Mouse (Mus musculus): ENCODE results near the gene Rab11fip4.
"Not testable (repeated sequence)": the region's sequence is repeated elsewhere in the genome, so short reads cannot be mapped to it uniquely, and the experiment has no call there.

Gene Rab11fip4

DNA sequence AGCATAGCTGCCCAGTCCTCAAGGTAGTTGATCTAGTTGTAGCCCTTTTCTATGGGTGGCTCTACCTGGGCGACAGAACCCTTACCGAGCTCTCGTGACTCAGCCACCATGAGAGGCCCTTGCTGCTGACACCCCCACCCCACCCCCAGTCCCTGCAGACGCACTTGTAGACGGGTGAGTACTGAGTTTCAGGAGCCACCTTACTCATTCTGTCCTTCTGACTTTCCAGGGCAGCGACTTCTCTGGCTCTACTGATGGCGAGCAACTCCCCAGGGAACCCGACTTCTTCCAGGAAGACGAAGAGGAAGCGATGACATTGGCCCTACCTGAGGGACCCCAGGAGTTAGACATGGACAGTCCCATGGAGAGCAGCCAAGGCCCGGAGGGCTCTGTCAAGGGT is 89.5 kb downstream of the Rab11fip4 start:
- no peak for DNase-seq

DNA sequence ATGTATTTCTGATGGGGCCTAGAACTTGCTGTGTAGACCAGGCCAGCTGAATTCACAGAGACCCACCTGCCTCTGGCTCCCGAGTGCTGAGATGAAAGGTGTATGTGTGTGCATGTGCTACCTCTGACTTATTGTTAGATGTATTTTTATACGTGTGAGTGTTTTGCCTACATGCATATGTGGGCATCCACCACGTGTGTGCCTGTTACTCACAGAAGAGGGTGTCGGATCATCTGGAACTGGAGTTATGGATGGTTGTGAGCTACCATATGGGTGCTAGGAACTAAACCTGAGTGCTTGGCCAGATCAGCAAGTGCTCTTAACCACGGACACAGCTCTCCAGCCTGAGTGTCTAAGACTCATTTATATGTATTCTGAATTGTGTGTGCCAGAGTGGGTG is 90.2 kb downstream of the Rab11fip4 start:
- no peak for DNase-seq

DNA sequence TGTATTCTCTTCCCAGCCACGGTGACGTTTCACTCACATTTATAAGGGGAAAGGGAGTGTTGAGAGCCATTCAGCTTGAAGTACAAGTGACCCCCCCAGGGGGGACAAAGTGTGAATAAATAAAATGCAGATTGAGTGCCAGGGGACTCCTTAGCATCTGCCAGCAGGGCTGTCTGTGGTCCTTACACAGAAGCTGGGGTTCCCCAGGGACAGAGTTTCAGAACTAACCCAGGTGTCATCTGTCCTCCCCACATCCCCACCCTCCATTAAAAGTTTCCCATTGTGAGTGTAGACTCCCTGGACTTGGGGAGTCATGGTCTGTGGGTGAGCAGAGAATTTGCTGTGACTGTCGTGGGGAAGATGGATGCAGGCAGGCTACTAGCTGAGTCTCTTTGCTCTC is 90.8 kb downstream of the Rab11fip4 start:
- no peak for DNase-seq

DNA sequence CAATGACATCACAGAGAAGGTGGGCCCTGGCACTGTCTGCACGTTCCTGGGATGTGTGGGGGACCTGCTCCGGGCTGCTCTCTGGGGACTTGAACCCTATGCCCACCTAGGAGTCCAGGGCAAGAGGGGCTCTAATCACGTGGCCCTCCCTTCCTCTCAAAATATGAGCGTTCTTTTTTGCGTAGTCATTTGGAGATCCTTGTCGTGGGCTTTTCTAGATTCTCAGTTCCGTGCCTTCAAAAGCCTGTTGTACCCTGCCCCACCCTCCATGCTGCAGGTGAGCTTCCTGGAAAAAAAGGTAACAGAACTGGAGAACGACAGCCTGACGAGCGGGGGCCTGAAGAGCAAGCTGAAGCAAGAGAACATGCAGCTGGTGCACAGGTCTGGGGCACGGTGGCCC is 94.1 kb downstream of the Rab11fip4 start:
- no peak for DNase-seq

DNA sequence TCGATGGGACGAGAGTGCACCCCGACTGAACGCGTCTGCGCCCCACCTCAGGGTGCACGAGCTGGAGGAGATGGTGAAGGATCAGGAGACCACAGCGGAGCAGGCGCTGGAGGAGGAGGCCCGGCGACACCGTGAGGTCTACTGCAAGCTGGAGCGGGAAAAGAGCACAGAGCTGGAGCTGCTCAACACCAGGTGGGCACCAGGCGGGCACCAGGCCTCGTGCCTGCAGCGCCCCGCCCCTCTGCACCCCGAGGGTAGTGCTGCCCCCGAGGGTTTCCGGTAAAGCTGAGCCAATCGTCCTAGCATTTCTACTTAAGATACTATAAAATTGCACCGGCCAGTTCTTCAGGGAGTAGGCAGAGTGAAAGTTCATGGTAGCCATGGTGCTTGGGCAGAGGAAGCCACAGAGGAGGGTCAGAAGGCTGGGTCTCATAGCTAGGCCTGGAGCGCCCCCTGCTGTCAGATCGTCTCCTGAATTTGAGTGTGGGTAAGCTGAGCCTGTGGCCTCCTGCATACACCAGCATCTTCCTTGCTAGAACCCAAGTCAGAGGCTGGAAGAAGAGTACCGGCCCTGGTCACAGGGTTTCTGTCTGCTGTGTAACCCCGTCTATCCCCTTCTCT is 95.6 kb downstream of the Rab11fip4 start:
- peak; percentile 94 for DNase-seq

DNA sequence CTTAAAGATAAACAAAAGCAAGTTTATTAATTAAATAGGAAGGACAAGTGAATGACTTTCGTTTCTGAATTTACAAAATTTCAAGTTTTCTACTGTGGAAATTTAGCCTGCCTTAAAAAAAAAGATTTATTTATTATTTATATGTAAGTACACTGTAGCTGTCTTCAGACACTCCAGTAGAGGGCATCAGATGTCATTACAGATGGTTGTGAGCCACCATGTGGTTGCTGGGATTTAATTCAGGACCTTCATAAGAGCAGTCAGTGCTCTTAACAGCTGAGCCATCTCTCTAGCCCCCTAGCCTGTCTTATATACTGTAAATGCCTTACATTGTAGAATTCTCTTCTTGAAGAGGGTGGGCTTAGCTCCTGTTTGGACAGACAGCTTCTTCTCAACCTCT is 98.9 kb downstream of the Rab11fip4 start:
- DNase-seq = no peak

DNA sequence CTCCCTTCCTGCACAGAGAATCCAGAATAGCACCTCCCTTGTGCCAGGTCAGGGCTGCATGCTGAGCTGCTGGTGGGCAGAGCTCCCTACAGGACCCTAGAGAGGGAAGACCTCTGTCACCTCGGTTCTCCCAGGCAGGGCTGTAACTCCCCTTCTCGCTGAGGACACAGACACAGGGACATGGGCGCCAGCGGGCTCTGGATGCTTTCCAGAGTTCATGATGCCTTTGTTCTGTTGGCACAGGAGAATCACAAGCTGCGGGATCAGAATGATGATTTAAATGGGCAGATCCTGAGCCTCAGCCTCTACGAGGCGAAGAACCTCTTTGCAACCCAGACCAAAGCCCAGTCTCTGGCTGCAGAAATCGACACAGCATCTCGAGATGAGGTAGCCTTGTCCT is 100.5 kb downstream of the Rab11fip4 start:
- DNase-seq = no peak

DNA sequence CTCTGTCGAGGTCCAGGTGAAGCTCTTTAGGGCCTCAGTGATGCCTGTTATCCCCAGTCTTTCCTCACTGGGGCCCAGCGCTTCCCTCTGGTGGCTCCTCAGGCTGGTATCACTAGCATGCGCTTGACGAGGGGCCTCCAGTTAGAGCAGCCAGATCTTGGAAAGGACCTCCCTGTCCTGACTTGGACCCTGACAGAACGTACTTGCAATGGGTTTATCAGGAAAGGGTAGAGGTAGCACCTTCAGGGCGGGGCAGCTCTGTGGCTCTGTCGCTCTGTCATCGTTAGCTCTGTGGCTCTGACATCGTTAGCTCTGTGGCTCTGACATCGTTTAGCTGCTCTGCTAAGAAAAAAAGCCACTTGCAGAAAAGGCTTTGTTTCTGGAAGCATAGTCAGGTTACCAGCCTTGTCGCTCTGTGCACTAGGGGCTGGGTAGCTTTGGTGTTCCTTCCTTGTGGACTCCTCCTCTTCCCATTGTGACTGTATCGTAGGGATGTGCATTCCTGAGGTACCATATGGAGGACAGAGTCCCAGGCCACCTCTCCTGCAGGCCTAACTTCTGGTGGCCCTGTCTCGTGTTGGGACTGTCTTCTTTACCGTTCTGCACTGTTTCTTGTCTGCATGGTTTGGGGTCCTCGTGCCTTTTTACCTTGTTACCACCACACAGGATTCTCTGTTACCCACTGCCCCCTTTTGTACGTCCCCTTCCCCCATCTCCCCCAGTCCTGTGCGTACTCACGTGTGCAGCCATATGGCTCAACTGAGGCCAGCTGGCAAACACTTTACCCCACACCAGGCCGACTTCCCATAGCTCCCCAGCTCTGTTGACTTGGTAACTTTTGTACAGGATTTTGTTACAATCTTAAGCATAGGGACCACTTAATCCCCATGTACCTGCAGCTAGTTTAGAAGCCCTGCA is 105.6 kb downstream of the Rab11fip4 start:
- no peak for DNase-seq

DNA sequence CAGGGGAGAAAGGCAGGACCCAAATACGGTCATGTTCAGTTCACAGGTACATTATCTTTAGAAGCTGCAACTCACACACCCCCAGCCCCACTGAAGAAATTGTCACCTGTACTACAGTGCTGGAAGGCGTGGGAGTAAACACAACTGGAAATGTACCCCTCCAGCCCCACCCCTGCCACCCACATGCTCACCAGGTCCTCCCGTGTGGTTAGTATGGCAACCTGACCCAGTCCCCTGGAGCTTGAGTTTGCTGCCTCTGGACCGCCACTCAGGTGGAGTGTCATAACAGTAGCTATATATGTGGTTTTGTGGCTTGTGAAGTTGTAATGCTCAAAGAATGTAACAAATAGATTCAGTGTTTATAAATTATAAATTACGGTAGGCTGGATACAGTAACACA is 107.1 kb downstream of the Rab11fip4 start:
- DNase-seq = no peak

DNA sequence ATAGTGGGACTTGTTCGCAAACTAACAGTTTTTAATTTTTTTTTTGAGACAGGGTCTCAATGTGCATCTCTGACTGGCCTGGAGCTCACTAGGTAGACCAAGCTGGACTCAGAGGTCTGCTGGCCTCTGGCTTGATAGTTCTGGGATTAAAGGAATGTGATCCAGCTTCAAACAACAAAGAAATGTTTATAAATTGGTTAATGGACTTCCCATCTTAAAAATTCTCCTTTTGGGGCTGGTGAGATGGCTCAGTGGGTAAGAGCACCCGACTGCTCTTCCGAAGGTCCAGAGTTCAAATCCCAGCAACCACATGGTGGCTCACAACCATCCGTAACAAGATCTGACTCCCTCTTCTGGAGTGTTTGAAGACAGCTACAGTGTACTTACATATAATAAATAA is 107.5 kb downstream of the Rab11fip4 start:
- not testable (repeated sequence) for DNase-seq

DNA sequence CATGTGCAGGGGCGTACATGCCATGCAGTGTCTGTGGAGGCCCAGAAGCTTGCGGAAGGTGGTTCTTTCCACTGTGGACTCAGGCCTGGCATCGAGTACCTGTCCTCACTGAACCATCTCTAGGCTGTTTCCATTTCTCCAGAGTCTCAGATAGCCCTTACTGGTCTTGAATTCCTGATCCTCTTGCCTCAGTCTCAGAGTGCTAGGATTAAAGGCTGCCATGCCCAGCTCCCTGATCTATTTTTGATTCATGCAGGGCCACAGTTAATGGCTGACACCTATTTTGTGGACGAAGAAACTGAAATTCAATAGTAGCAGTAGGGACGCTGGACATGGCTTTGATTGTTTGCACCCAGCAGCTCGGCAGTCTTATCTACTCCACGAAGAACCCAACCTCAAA is 110.5 kb downstream of the Rab11fip4 start:
- no peak for DNase-seq

DNA sequence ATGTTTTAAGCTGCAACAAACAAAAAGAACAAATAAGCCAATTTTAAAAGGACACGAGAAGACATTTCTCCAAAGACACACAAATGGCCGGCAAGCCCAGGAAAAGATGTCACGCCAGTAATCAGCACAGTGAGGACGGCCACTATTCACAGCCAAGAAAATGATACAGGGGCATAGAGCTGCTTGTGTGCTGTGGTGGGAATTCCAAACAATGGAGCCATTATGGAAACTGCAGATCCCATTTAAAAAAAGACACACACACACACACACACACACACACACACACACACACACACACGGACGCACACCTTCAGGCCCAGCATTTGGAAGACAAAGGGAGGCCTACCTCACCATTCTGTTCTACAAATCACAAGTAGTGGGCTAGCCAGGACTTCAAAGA is 111.1 kb downstream of the Rab11fip4 start:
- no peak for DNase-seq

DNA sequence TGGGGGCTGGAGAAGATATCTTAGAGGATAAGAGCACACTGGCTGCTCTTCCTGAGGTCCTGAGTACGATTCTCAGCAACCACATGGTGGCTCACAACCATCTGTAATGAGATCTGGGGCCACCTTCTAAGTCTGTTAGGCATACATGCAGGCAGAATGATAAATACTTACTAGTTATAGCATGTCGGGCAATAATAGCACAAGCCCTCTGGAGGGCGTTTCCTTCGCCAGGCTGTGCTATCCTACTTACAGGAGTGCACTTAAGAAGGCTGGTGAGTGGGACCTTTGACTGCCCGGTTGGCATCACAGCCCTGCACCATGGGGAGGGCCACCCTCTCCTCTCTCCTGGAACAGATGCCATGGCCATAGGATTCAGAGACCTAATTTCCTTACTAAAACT is 112.4 kb downstream of the Rab11fip4 start:
- peak; percentile 64 for DNase-seq

DNA sequence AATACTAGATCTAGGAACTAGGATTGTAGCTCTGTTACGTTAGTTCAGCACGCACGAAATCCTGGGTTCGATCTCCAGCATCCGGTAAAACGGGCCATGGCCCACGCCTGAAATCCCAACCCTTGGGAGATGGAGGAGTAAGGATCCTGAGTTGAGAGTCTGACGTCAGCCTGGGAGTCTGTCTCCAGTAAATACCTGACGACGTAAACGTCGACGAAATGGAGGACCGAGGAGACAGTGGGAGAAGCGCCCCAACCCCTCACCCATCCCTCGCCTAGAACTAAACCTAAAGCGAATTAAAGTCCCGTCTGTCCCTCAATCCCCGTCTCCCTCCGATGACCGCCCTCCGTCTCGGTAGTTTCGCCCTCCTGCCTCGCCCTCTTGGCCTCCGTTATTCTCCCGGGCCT is 112.9 kb downstream of the Rab11fip4 start:
- DNase-seq = no peak

DNA sequence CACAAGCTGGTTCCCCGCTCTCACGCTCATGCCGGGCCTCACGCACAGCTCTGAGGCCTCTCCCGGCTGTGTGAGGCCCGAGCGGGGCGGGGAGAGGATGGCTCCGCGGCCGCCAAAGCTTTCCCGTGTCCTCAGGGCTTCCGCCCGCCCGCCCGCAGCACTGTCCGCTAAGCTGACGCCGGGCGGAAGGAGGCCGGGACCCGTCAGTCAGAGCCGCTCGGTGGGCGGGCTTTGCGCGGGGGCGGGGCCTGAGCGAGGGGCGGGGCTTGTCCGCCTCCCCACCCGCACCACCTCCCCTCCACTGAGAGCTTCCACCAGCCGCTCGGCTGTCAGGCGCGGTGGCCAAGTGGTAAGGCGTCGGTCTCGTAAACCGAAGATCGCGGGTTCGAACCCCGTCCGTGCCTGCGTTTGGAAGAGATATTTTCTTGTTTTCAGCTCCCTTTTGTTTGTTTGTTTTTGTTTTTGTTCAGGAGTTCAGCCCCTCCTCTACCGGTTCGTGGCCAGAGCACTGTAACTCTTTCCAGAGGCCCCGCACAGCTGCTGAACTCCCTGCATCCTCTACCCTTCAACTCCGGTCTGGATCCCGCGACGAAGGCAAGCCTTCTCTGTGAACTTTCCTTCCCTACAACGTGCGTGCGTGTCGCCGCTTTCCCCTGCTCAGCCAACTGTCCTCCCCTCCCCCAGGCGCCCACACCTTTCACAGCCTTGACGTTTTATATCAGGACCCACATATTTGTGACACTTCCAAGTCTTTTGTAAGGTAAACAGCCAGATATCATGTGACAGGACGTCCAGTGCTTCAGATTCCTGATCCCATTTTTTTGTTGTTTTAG is 113.5 kb downstream of the Rab11fip4 start:
- peak; percentile 96 for DNase-seq

DNA sequence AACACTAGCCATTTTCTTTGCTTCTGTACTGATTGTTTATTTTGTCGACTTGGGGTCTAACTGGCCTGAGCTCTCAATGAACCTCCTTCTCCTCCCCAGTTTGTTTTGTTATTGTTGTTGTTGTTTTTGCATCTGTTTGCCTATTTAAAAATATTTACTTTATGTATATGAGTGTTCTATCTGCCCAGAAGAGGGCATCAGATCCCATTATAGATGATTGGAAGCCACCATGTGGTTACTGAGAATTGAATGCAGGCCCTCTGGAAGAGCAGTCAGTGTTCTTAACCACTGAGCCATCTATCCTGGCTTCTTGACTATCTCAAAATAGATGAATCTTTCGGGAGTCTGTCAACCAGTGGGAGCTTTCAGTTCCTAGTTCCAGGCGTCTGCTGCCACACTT is 116.1 kb downstream of the Rab11fip4 start:
- DNase-seq = no peak

DNA sequence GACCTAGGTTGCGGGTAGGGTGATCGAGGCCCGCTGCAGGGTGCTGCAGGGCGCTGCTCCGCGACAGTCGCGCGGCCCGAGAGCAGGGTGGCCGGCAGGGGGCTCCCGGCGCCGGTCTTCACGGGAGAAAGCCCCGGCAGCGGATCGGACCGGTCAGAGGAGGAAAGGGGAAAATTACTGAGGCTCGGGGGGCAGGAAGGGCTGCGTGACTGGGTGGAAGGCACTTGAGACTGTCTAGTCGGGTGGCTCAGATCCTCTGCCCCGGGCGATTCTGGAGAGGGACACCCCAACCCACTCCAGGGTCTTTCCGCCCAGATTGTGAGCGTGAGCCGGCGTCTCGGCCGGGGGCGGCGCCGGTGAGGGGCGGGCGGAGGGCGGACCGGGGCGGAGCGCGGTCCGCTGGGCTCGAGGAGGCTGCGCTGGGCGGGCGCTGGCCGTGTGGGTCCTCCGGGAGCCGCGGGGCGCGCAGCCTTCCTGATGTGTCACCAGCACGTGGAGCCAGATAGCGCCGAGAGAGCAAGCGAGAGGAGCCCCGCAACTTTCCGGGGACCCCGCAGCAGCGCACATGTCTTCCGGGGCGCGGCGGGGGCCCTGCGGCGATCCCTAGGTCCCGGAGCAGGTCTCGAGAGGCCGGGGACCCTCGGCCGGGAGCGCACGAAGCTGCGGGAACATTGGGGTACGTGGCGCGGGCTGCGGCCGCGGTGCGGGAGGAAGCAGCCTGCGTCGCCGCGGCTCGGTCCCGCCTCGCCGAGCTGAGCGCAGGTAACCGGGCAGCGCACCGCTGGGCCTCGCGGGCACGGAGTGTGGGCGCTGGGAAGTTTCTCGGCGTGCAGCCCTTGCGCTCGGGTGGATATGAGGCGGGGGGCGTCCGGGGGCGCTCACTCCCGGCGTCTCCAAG is 120.1 kb downstream of the Rab11fip4 start:
- peak; percentile 88 for DNase-seq

DNA sequence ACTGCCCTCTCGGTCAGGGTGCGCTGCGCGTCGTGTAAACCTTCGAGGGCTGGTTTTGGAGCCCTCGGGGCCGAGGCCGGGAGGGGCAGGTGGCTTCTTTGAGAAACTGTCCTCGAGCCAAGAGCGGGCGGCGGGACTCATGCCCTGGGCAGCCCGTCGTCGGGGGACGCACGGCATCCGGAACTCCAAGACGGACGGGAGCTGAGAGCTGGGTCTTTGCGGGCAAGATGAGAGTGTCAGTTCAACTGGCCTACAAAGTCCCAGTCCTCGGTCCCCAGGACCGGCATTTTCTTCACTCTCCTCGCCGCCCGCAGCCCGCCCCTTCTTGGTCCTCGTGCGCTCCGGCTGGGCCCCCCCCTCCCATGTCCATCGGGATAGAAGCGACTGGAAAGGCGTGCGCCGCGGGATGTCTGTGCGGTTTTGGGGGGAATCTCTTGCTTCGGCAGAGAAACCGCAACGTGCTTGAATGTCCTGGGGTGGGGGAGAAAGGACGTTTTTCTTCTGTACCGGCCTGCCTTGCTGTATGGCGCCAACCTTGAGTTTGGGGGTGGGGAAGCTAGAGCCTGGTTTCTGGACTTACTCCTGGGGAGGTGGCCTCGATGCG is 120.9 kb downstream of the Rab11fip4 start:
- no peak for DNase-seq

DNA sequence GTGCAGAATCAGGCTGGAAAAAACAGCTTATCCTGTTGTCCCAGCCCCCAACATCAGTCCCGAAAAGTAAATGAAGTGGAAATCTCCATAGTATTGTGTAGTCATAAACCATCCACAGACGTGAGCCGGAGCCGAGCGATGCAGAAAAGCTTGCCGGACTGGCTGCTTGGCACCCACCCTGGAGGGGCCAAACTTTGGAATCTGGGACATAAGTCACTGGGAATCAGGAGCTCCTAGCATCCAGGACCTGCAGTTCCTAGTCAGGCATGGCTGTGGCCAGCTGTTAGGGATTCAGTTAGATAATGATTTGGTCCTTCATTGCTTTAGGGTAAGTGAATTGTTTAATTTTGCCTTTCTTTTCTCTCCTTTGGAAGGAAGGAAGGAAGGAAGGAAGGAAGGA is 122.2 kb downstream of the Rab11fip4 start:
- DNase-seq = peak; percentile 77

DNA sequence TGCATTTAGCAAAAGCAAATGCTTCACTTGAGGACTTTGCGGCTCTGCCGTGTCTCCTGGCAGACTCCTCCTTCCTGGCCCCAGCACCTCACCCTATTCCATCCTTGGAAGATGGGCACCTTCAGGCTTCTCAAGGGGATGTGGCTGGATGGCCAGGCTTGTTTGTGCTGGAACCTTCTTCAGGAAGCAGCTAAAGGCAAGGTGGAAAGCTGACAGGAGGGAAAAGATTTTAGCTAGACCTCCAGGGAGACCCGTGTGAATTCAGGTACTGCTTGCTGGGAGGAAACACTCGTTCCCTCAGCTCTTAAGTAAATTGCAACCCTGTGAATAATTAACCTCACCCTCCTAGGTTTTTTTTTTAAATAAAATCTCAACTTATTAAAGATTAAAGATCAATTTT is 122.7 kb downstream of the Rab11fip4 start:
- DNase-seq = peak; percentile 51

DNA sequence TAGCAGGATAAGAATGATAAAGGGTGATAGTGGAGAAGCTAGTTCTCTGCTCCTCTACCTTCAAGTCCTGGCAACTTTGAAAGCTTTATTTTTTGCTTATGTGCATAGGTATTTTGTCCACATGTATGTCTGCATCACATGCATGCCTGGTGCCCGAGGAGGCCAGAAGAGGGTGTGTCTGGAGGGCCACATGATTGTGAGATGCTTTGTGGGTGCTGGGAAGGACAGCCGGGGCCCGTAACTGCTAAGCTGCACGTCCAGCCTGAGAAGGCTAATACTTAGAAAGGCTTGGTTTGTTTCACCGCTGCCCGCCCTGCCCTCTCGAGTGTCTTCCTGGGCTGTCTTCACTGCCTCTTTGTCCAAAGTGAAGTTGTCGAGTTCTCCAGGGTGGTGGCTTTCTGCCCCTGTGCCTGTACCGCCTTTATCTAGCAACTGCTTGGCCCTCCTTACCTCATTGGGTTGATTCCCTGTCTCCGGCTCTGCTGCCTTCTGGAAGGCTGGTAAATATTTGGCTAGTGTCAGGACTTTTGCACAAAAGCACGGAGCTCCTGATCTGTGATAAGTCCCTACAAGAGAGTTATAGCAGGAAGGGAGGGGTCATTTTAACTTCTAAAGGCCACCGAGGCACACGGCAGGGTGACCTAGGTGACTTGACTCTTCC is 123.2 kb downstream of the Rab11fip4 start:
- DNase-seq = peak; percentile 60

DNA sequence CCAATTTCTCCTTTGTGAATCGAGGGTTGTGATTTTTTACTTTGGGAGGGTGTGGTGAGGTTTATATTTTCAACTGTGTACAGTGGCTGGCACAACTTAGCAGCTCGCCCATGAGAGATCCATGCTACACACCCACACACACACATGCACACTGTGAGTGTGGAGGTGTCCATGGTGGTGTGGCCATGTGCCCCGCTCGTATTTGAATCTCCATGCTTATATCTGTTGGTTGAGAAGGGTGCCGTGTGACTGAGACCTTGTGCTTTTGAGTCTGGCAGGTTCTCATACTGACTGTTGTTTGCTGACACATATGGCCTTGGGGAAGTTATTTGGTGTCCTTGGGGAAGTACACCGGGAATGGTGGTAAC is 123.7 kb downstream of the Rab11fip4 start:
- no peak for DNase-seq
